Mouse (Mus musculus) ES-E14 (cell line): ENCODE results near the gene Ift122. TPM values are rescaled to one million over a fixed set of nuclear protein-coding genes. Genes with fewer than 3 reads are reported as not detected.

Experiments
- DNase-seq: peaks from one replicate; pipeline ENCODE4 v3.0.0-alpha.2; 2013; ENCODE audit warnings: low read depth, low spot score
- H3K27ac ChIP-seq: 2 replicates; pipeline ENCODE4 v1.5.1; 2012; ENCODE audit warnings: low read depth, mild to moderate bottlenecking, low read length, moderate library complexity, mixed read lengths; ENCODE audit not compliant: poor library complexity, insufficient read depth, severe bottlenecking
- H3K36me3 ChIP-seq: 2 replicates; pipeline ENCODE4 v1.6.1; 2012; ENCODE audit warnings: mild to moderate bottlenecking, low read length, moderate library complexity, mixed read lengths; ENCODE audit not compliant: control insufficient read depth, poor library complexity, insufficient read depth, severe bottlenecking
- H3K4me1 ChIP-seq, 2 experiments: fragments of 150-350 bp in 1 of 2; sonication (generic) in 1 of 2; 2 replicates each; pipeline ENCODE4 v1.6.1; 2012; ENCODE audit warnings: low read length in 2 of 2, mild to moderate bottlenecking in 1 of 2, mixed read lengths in 1 of 2; ENCODE audit not compliant: control insufficient read depth in 2 of 2, insufficient read depth in 2 of 2, poor library complexity in 1 of 2
- H3K4me3 ChIP-seq, 2 experiments: fragments of 150-350 bp in 1 of 2; sonication (generic) in 1 of 2; 2 replicates each; pipeline ENCODE4 v1.5.1; 2012; ENCODE audit warnings: low read length in 2 of 2, low read depth in 1 of 2, mild to moderate bottlenecking in 1 of 2, mixed read lengths in 1 of 2; ENCODE audit not compliant: insufficient read depth in 1 of 2, poor library complexity in 1 of 2, severe bottlenecking in 1 of 2
- H3K9ac ChIP-seq: 2 replicates; pipeline ENCODE4 v1.6.1; 2012; ENCODE audit warnings: low read depth, mild to moderate bottlenecking, low read length, mixed read lengths; ENCODE audit not compliant: poor library complexity, insufficient read depth, severe bottlenecking
- H3K9me3 ChIP-seq: fragments of 150-350 bp; sonication (generic); 2 replicates; pipeline ENCODE4 v1.6.1; 2012; ENCODE audit warnings: low read depth, mild to moderate bottlenecking, low read length; ENCODE audit not compliant: control insufficient read depth, insufficient read depth
- CHD2 ChIP-seq: IDR thresholded peaks from 2 replicates; pipeline ENCODE4 v1.6.1; 2014; ENCODE audit warnings: mild to moderate bottlenecking, low read depth, low read length, inconsistent platforms
- HCFC1 ChIP-seq: IDR thresholded peaks from 2 replicates; pipeline ENCODE4 v1.6.1; 2012; ENCODE audit warnings: low read length, inconsistent platforms, borderline replicate concordance; ENCODE audit not compliant: insufficient read depth
- MAFK ChIP-seq: IDR thresholded peaks from 2 replicates; pipeline ENCODE4 v1.6.1; 2014; ENCODE audit warnings: mild to moderate bottlenecking, low read depth, low read length, inconsistent platforms; ENCODE audit not compliant: insufficient read depth
- ZC3H11A ChIP-seq: IDR thresholded peaks from 2 replicates; pipeline ENCODE4 v1.6.1; 2012; ENCODE audit warnings: low read depth, mild to moderate bottlenecking, inconsistent platforms, low read length, borderline replicate concordance
- ZNF384 ChIP-seq: IDR thresholded peaks from 2 replicates; pipeline ENCODE4 v1.6.1; 2012; ENCODE audit warnings: low read depth, low read length, inconsistent platforms
- in situ Hi-C, 2 experiments: fragments of 600-800 bp; cut with MboI; formaldehyde crosslinking; loops; one replicate each; pipeline ENCODE4 v1.15.1; 2025; ENCODE audit warnings: low sequenced_read_pairs in 2 of 2, inconsistent platforms in 1 of 2; ENCODE audit not compliant: unreplicated experiment in 2 of 2
- total RNA-seq: library from RNA; depleted of rRNA; stranded (reverse); fragments of 300-350 nt; gene quantifications from 2 replicates; pipeline ENCODE4 v1.2.3, GENCODE M21; 2012

Gene Ift122
- total RNA-seq, 1 experiment, result 8.5 TPM

- TF ChIP-seq CHD2 (no peak), MAFK (no peak), HCFC1 (no peak), ZC3H11A (no peak), ZNF384 (no peak)
- in situ Hi-C loops, result loop anchor here in 1 of 2 experiments (10.0 kb wide), 1 partner anchor 228 kb away; no protein-coding TSS in a partner anchor
- Histone ChIP-seq H3K4me1 (no peaks in the 10 kb centered on the region), H3K4me3 (no peak overlapping the region), H3K9me3 (no peaks in the 10 kb centered on the region), H3K27ac (no peak overlapping the region), H3K36me3 (peaks cover 2% of the 10 kb centered on the region; the same call in 1 of the 2 replicates), H3K9ac (no peak overlapping the region)
- no peak for DNase-seq
These were observed 53.6 kb downstream of the Ift122 start for GRCm38 (mm10) chr6:115906871-115907270.

- no peak overlapping the region for H3K9ac ChIP-seq
- in situ Hi-C loops, result loop anchor here in 1 of 2 experiments (10.0 kb wide), 1 partner anchor 226 kb away; no protein-coding TSS in a partner anchor
- no peak overlapping the region; the same call in 1 of the 2 replicates for H3K27ac ChIP-seq
- DNase-seq, result no peak
- H3K36me3 ChIP-seq, result peaks cover 2% of the 10 kb centered on the region; the same call in 1 of the 2 replicates
- no peaks in the 10 kb centered on the region for H3K9me3 ChIP-seq
- H3K4me3 ChIP-seq, result no peak overlapping the region
- TF ChIP-seq HCFC1 (no peak), ZC3H11A (no peak), MAFK (no peak), CHD2 (no peak), ZNF384 (no peak)
- H3K4me1 ChIP-seq, result no peaks in the 10 kb centered on the region
These were observed 55.2 kb downstream of the Ift122 start for GRCm38 (mm10) chr6:115908421-115908982.

- in situ Hi-C loops, result loop anchor here in 1 of 2 experiments (10.0 kb wide), 1 partner anchor 226 kb away; no protein-coding TSS in a partner anchor
- Histone ChIP-seq H3K36me3 (no peaks in the 10 kb centered on the region; the same call in 1 of the 2 replicates), H3K4me3 (no peak overlapping the region), H3K9ac (no peak overlapping the region), H3K9me3 (no peaks in the 10 kb centered on the region), H3K27ac (no peak overlapping the region), H3K4me1 (no peaks in the 10 kb centered on the region)
- no peak for TF ChIP-seq ZNF384
- TF ChIP-seq ZC3H11A, result no peak
- no peak for TF ChIP-seq CHD2
- no peak for TF ChIP-seq MAFK
- no peak for TF ChIP-seq HCFC1
- DNase-seq, result no peak
These were observed 55.8 kb downstream of the Ift122 start for GRCm38 (mm10) chr6:115909052-115909451.

- Histone ChIP-seq H3K27ac (no peak overlapping the region), H3K4me3 (no peak overlapping the region), H3K9ac (no peak overlapping the region), H3K36me3 (no peaks in the 10 kb centered on the region; the same call in 1 of the 2 replicates), H3K9me3 (no peaks in the 10 kb centered on the region), H3K4me1 (no peaks in the 10 kb centered on the region; a peak in 1 of 4 replicates)
- DNase-seq, result no peak
- in situ Hi-C loops, result loop anchor here in 1 of 2 experiments (10.0 kb wide), 1 partner anchor 225 kb away; no protein-coding TSS in a partner anchor
- TF ChIP-seq CHD2 (no peak), HCFC1 (no peak), ZC3H11A (no peak), ZNF384 (no peak), MAFK (no peak)
These were observed 56.7 kb downstream of the Ift122 start for GRCm38 (mm10) chr6:115909940-115910339.
